Mouse (Mus musculus) heart, adult 10 weeks (tissue): ENCODE data around the gene Nek4. TPM values are rescaled to one million over a fixed set of nuclear protein-coding genes. Genes with fewer than 3 reads are reported as not detected.

Experiments used
- polyA plus RNA-seq: library from polyadenylated mRNA; stranded (reverse); fragments of 350-450 nt; fragmentation: Illumina TruSeq; extraction: RNeasy Lipid Tissue Mini Kit (QIAGEN cat#74804); gene quantifications from one replicate; pipeline ENCODE4 v1.2.3, GENCODE M21; 2014; ENCODE audit warnings: low read depth, low replicate concordance

The Nek4 gene
- polyA plus RNA-seq: 4.4 TPM

GRCm38 (mm10) chr14:30951154-30951825 lies at the start of gene Nek4:
Nek4 (plus strand) TSS chr14:30951377.

GRCm38 (mm10) chr14:30923375-30924105 lies 27.6 kb upstream of the Nek4 start, which contains the start of gene Itih3:
Itih3 (minus strand) TSS chr14:30923760.

GRCm38 (mm10) chr14:30943038-30943437 lies 8.1 kb upstream of the Nek4 start, which contains the start of gene Itih1:
Itih1 (minus strand) TSS chr14:30943289.

GRCm38 (mm10) chr14:31001307-31002205 lies 50.4 kb downstream of the Nek4 start, which contains the start of the genes Glt8d1 and Spcs1:
Glt8d1 (plus strand) TSS chr14:31001400.
Spcs1 (minus strand) TSS chr14:31001672.

GRCm38 (mm10) chr14:31018860-31019291 lies 67.7 kb downstream of the Nek4 start, which contains the start of the genes Pbrm1 and Gnl3:
Pbrm1 (plus strand) TSS chr14:31019138.
Gnl3 (minus strand) TSS chr14:31019152.

Other genes starting within 250 kb of the Nek4 start
- 5.4 TPM for gene Sfmbt1, start 236.5 kb upstream of the Nek4 start, polyA plus RNA-seq
- 12.3 TPM for gene Tmem110, start 125.8 kb upstream of the Nek4 start, polyA plus RNA-seq
- gene Mustn1, start 72.2 kb upstream of the Nek4 start, polyA plus RNA-seq: 15.1 TPM
- gene Itih4, start 64.9 kb upstream of the Nek4 start, polyA plus RNA-seq: 4.7 TPM
- gene Itih3, start 27.6 kb upstream of the Nek4 start, polyA plus RNA-seq: 0.52 TPM
- not detected for gene Itih1, start 8.1 kb upstream of the Nek4 start, polyA plus RNA-seq
- 44.4 TPM for gene Glt8d1, start 50.0 kb downstream of the Nek4 start, polyA plus RNA-seq
- gene Spcs1, start 50.3 kb downstream of the Nek4 start, polyA plus RNA-seq: 184 TPM
- gene Pbrm1, start 67.8 kb downstream of the Nek4 start, polyA plus RNA-seq: 22.5 TPM
- 40.5 TPM for gene Gnl3, start 67.8 kb downstream of the Nek4 start, polyA plus RNA-seq
- gene Smim4, start 177.6 kb downstream of the Nek4 start, polyA plus RNA-seq: 54.4 TPM
- gene Nt5dc2, start 179.7 kb downstream of the Nek4 start, polyA plus RNA-seq: 25.2 TPM
- gene Stab1, start 217.3 kb downstream of the Nek4 start, polyA plus RNA-seq: 64.9 TPM